Mouse (Mus musculus): ENCODE measurements around the gene Atp1a3. TPM values are rescaled to one million over a fixed set of nuclear protein-coding genes. Genes with fewer than 3 reads are reported as not detected.
A peak's percentile ranks its signal among the peaks of the same experiment; 100 is the strongest.

Atp1a3 gene
- polyA plus RNA-seq, 1 experiment from 2014 or later = 3.4 TPM

DNA sequence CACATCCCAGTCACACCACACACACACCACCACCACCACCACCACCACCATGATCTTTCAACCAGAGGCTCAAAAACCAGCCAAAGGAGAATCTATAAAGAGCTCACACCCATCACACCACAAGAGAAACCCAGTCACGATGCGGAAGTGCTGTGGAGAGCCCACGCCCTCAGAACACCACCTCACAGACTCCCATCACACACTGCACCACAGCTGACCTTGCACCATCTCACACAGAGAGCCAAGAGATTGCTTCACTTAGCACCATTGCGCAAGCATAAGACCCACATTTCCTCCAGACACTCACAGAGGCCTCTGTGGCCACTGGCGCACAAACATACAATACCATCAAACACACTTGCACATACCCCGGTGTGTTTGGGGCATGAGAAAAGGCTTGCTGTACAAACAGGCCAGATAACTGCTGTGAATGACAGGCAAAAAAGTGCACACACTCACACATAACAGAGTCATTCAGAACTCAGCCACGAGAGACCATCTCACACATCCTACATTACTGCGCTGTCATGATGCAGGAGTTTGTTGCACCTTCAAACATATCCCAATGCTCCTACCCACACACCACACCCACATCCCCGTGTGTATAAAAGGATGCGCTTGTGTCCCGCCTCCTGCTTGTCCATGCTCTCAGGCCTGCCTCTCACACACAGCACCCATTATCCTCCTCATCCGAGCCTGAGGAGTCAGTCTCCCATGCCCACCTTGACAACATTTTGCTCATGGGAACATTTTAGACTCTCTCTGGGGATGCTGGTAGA is 1.0 kb upstream of the Atp1a3 start:
- H3K36me3 ChIP-seq (ENCODE audit: control insufficient read depth, insufficient read depth) = no peaks in the 10 kb centered on the region; the same call in 1 of the 2 replicates
- H3K27ac ChIP-seq (ENCODE audit: low read depth, low read length) = no peak overlapping the region
- no peak for TF ChIP-seq CTCF (IDR thresholded peaks at IDR 0.05; ENCODE audit: low read depth)
- H3K9ac ChIP-seq (ENCODE audit: low read depth, low read length) = no peak overlapping the region
- no peak overlapping the region for H3K4me3 ChIP-seq (ENCODE audit: low read depth, low read length)
- no peak for ATAC-seq
- peaks cover 60% of the 10 kb centered on the region for H3K27me3 ChIP-seq (replicated peaks; ENCODE audit: control insufficient read depth, insufficient read depth, low read length)
- 76% methylated on average over 12 of the region's 12 CpGs for WGBS
- H3K4me2 ChIP-seq (replicated peaks; ENCODE audit: low read depth) = no peak overlapping the region
- H3K9me3 ChIP-seq (ENCODE audit: control insufficient read depth) = no peaks in the 10 kb centered on the region
- no peaks in the 10 kb centered on the region for H3K4me1 ChIP-seq (replicated peaks; ENCODE audit: control insufficient read depth, insufficient read depth, low read length)

DNA sequence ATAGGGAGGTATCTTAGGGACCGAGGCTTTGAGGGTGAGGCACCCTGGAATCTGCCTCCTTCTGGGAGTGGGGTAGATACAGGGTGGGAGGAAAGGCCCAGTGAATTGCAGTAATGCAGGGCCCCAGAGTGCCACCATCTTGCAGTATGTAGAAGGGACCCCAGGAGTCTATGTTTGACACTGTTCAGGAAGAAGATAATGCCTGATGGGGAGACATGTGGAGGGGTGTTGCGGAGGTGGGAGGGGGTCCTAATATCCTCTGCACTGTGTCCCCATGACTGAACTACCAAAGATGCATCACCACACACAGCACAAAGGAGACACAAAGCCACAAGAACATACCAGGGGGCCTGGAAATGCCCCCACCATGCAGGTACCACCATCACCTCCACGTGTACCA is 413 bp upstream of the Atp1a3 start:
- Histone ChIP-seq H3K9ac (ENCODE audit: low read depth, low read length) (no peak overlapping the region), H3K27me3 (replicated peaks; ENCODE audit: control insufficient read depth, insufficient read depth, low read length) (peaks cover 56% of the 10 kb centered on the region)

DNA sequence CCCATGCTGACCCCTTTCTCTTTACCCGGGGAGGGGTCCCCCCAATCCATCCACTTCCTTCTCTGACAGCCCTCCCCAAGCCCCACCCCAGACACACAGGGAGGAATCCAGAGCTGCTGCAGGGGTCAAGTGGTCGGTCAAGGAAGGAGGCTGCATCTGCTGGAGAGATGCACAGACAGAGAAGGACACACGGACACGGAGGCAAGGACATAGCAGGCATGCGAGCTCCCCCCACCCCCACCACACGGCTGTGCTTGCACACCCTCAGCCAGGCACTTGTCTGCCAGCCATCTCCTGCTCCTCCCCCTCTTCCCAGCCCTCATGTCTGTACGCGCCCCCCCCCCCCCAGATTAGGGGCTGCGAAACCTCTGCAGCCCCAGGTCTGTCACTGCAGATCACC is 952 bp downstream of the Atp1a3 start:
- Histone ChIP-seq H3K27me3 (replicated peaks; ENCODE audit: control insufficient read depth, insufficient read depth, low read length) (peaks cover 42% of the 10 kb centered on the region), H3K9ac (ENCODE audit: low read depth, low read length) (no peak overlapping the region)
- ATAC-seq = no peak

More for the DNA sequence above, 413 bp upstream of the Atp1a3 start:
- ATAC-seq = no peak
- Histone ChIP-seq H3K4me3 (ENCODE audit: low read depth, low read length) (no peak overlapping the region), H3K4me1 (replicated peaks; ENCODE audit: control insufficient read depth, insufficient read depth, low read length) (no peaks in the 10 kb centered on the region), H3K36me3 (ENCODE audit: control insufficient read depth, insufficient read depth) (no peaks in the 10 kb centered on the region; the same call in 1 of the 2 replicates), H3K9me3 (ENCODE audit: control insufficient read depth) (no peaks in the 10 kb centered on the region), H3K4me2 (replicated peaks; ENCODE audit: low read depth) (peak overlapping the region; percentile 53; the same call in 1 of the 2 replicates), H3K27ac (ENCODE audit: low read depth, low read length) (no peak overlapping the region)
- TF ChIP-seq CTCF (IDR thresholded peaks at IDR 0.05; ENCODE audit: low read depth) = no peak
- WGBS = 57% methylated on average over 3 of the region's 3 CpGs

DNA sequence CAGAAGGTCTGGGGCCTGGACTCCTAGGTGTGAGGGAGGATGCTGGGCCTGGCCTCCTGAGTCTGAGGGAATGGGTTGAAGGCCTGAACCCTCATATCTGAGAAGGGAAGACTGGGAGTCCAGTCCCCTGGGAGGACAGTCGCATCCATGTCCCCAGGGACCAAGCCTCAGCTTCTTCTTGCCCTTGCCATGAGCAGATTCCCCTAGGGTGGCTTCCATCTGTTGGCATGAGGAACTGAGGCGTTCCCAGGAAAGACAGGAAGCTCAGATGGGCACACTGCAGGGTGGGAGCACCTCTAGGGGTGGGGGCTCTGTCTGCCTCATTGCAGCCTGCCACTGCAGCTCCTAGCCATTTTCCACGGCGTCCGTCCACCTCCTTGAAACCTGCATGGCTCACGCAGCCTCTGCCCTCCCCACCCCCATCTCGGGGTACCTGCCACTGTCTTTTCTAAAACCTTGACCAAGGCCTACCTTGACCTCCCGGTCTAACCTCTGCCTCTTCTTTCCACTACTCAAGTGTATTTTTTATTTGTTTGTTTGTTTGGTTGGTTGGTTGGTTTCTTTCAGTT is 1.9 kb downstream of the Atp1a3 start:
- Histone ChIP-seq H3K36me3 (ENCODE audit: control insufficient read depth, insufficient read depth) (no peaks in the 10 kb centered on the region), H3K27me3 (replicated peaks; ENCODE audit: control insufficient read depth, insufficient read depth, low read length) (peaks cover 33% of the 10 kb centered on the region), H3K9ac (ENCODE audit: low read depth, low read length) (no peak overlapping the region), H3K4me2 (replicated peaks; ENCODE audit: low read depth) (no peak overlapping the region), H3K9me3 (ENCODE audit: control insufficient read depth) (no peaks in the 10 kb centered on the region), H3K4me3 (ENCODE audit: low read depth, low read length) (no peak overlapping the region), H3K4me1 (replicated peaks; ENCODE audit: control insufficient read depth, insufficient read depth, low read length) (no peaks in the 10 kb centered on the region), H3K27ac (ENCODE audit: low read depth, low read length) (no peak overlapping the region)
- WGBS = 85% methylated on average over 8 of the region's 8 CpGs
- ATAC-seq = no peak
- no peak for TF ChIP-seq CTCF (IDR thresholded peaks at IDR 0.05; ENCODE audit: low read depth)

More for the DNA sequence above, 952 bp downstream of the Atp1a3 start:
- no peak for TF ChIP-seq CTCF (IDR thresholded peaks at IDR 0.05; ENCODE audit: low read depth)
- no peaks in the 10 kb centered on the region for H3K36me3 ChIP-seq (ENCODE audit: control insufficient read depth, insufficient read depth)
- WGBS = 58% methylated on average over 6 of the region's 9 CpGs
- H3K4me2 ChIP-seq (replicated peaks; ENCODE audit: low read depth) = no peak overlapping the region
- H3K4me3 ChIP-seq (ENCODE audit: low read depth, low read length) = 0 out of 2 replicates have a peak overlapping the region, but pooled peaks have one; percentile 23
- no peaks in the 10 kb centered on the region for H3K4me1 ChIP-seq (replicated peaks; ENCODE audit: control insufficient read depth, insufficient read depth, low read length)
- no peak overlapping the region for H3K27ac ChIP-seq (ENCODE audit: low read depth, low read length)
- H3K9me3 ChIP-seq (ENCODE audit: control insufficient read depth) = no peaks in the 10 kb centered on the region

DNA sequence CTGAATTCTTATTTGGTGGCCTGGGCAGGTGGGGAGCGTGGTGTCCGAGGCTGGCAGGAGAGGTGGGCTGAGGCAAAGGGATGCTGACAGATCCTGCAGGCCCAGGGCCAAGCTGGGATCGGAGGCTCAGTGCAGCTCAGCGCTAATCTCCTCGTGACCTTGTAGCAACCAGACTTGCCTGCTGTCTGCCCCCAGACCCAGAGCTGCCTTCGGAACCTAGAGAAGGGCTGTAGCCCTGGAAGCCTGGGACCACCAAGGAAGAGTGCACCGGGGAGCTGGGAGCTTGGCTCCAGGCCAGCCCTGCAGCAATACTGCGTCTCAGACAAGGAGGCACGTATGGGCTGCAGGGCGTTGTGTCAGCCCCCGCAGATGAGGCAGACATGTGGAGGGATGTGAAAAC is 2.5 kb downstream of the Atp1a3 start:
- Histone ChIP-seq H3K9me3 (ENCODE audit: control insufficient read depth) (no peaks in the 10 kb centered on the region), H3K4me2 (replicated peaks; ENCODE audit: low read depth) (no peak overlapping the region), H3K27ac (ENCODE audit: low read depth, low read length) (no peak overlapping the region), H3K4me1 (replicated peaks; ENCODE audit: control insufficient read depth, insufficient read depth, low read length) (no peaks in the 10 kb centered on the region), H3K36me3 (ENCODE audit: control insufficient read depth, insufficient read depth) (no peaks in the 10 kb centered on the region), H3K27me3 (replicated peaks; ENCODE audit: control insufficient read depth, insufficient read depth, low read length) (peaks cover 27% of the 10 kb centered on the region), H3K4me3 (ENCODE audit: low read depth, low read length) (no peak overlapping the region), H3K9ac (ENCODE audit: low read depth, low read length) (no peak overlapping the region)
- 43% methylated on average over 11 of the region's 11 CpGs for WGBS
- ATAC-seq = no peak
- no peak for TF ChIP-seq CTCF (IDR thresholded peaks at IDR 0.05; ENCODE audit: low read depth)

DNA sequence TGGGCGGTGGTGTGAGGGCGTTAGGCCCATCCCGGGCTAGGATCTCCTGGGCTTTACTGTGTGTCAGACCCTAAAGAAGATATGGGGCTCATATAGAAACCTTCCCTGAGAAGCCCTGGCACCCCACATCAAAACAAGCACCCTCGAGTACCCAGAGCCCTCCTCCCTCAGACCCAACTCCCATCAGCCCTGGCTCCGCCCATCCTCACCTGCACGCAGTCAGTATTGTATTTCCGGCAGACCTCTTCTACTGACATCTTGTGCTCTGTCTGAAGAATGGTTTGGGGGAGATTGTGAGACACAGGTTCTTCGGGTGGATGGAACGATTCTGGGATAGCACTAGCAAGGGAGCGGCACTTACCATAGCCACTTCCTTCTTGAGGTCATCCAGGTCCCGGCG is 5.0 kb downstream of the Atp1a3 start:
- 55% methylated on average over 12 of the region's 12 CpGs for WGBS
- peaks cover 5% of the 10 kb centered on the region; the same call in 1 of the 2 replicates for H3K27me3 ChIP-seq (replicated peaks; ENCODE audit: control insufficient read depth, insufficient read depth, low read length)
- H3K27ac ChIP-seq (ENCODE audit: low read depth, low read length) = no peak overlapping the region
- H3K4me1 ChIP-seq (replicated peaks; ENCODE audit: control insufficient read depth, insufficient read depth, low read length) = no peaks in the 10 kb centered on the region
- no peak overlapping the region for H3K4me3 ChIP-seq (ENCODE audit: low read depth, low read length)
- H3K4me2 ChIP-seq (replicated peaks; ENCODE audit: low read depth) = no peak overlapping the region
- TF ChIP-seq CTCF (IDR thresholded peaks at IDR 0.05; ENCODE audit: low read depth) = no peak
- no peak for ATAC-seq
- no peaks in the 10 kb centered on the region for H3K9me3 ChIP-seq (ENCODE audit: control insufficient read depth)
- H3K36me3 ChIP-seq (ENCODE audit: control insufficient read depth, insufficient read depth) = no peaks in the 10 kb centered on the region
- H3K9ac ChIP-seq (ENCODE audit: low read depth, low read length) = no peak overlapping the region

Data from intestine, postnatal 0 days (tissue).